Mouse (Mus musculus) embryonic facial prominence, embryonic 11.5 days (tissue): ENCODE measurements around the gene Pcmtd2. TPM values are rescaled to one million over a fixed set of nuclear protein-coding genes. Genes with fewer than 3 reads are reported as not detected.

Source experiments
- polyA plus RNA-seq: library from polyadenylated mRNA; unstranded; fragments of >200 nt; fragmentation: Nextera tagmentation; extraction: Ambion mirVana; gene quantifications from 2 replicates; pipeline ENCODE4 v1.2.1, GENCODE M21; 2014

Pcmtd2 gene
- polyA plus RNA-seq, 1 experiment from 2014 or later = 46.1 TPM

Other genes with a start within 250 kb of the Pcmtd2 start
- gene Prpf6, start 246.0 kb upstream of the Pcmtd2 start, polyA plus RNA-seq = 79.0 and 80.3 TPM in 2 replicates
- 24.4 and 31.3 TPM in 2 replicates for gene Zfp512b, start 245.1 kb upstream of the Pcmtd2 start, polyA plus RNA-seq
- gene Samd10, start 238.6 kb upstream of the Pcmtd2 start, polyA plus RNA-seq = 22.7 and 30.3 TPM in 2 replicates
- gene Gm29797, start 180.8 kb upstream of the Pcmtd2 start, polyA plus RNA-seq = 0.29 and 0.39 TPM in 2 replicates
- 15.9 and 20.4 TPM in 2 replicates for gene Sox18, start 166.2 kb upstream of the Pcmtd2 start, polyA plus RNA-seq
- 21.8 and 22.5 TPM in 2 replicates for gene Tcea2, start 157.5 kb upstream of the Pcmtd2 start, polyA plus RNA-seq
- gene Rgs19, start 143.9 kb upstream of the Pcmtd2 start, polyA plus RNA-seq = 74.3 and 83.0 TPM in 2 replicates
- gene Lkaaear1, start 139.4 kb upstream of the Pcmtd2 start, polyA plus RNA-seq = not detected in 2 replicates
- 4.6 and 6.1 TPM in 2 replicates for gene Oprl1, start 122.8 kb upstream of the Pcmtd2 start, polyA plus RNA-seq
- gene Myt1, start 74.5 kb upstream of the Pcmtd2 start, polyA plus RNA-seq = 5.8 and 6.4 TPM in 2 replicates
- gene Polr3k, start 26.5 kb downstream of the Pcmtd2 start, polyA plus RNA-seq = 100 and 101 TPM in 2 replicates
- not detected in 2 replicates for gene Gm14496, start 153.3 kb downstream of the Pcmtd2 start, polyA plus RNA-seq